16 mouse cellular contexts compared by ENCODE assay signal in genomic region chr16:74683371-74683770, GRCm38 (mm10).
DNase-seq lines count a peak whose midpoint lies in the region; ATAC-seq and TF ChIP-seq lines count a peak whose summit lies in the region.
"Had no signal": no experiment of that assay in that cellular context is flagged by ENCODE, and none has a peak within 500 bp of the region (broad histone marks: within the 10 kb centered on the region; RNA-seq: fewer than 3 reads in every experiment).

No protein-coding gene starts in this region.

- no peak for ATAC-seq in stomach, postnatal 0 days (ENCODE audit: low FRiP score, low TSS enrichment)
- ATAC-seq: liver, embryonic 12.5 days had no signal

- TF ChIP-seq CTCF in stomach, postnatal 0 days (IDR thresholded peaks at IDR 0.05; ENCODE audit: low read depth), result peak; percentile 74

- TF ChIP-seq EP300 in stomach, postnatal 0 days (optimal IDR thresholded peaks at IDR 0.05), result no peak

- H3K9me3 ChIP-seq in stomach, postnatal 0 days (ENCODE audit: control insufficient read depth, low read length), result no peaks in the 10 kb centered on the region
- H3K9me3 ChIP-seq: embryonic facial prominence, embryonic 13.5 days; G1E; heart, embryonic 13.5 days; hindbrain, embryonic 15.5 days; liver, embryonic 12.5 days; neural tube, embryonic 12.5 days had no signal

- DNase-seq in embryo, embryonic 10.5 days (ENCODE audit: low spot score), result peak; percentile 26
- DNase-seq in embryo, embryonic 9.5 days (ENCODE audit: extremely low spot score), result no peak
- peak; percentile 2 for DNase-seq in kidney, postnatal 14 days
- DNase-seq in kidney, postnatal 36 days, result no peak
- peak; percentile 4 for DNase-seq in lung, postnatal 36 days
- DNase-seq in lung, postnatal 4 days, result no peak
- DNase-seq in stomach, postnatal 0 days (ENCODE audit: low spot score), result no peak
- no peak for DNase-seq in gastrocnemius, postnatal 25 days
- DNase-seq: gastrocnemius, postnatal 10 days; thymus, postnatal 4 days had no signal

- no peaks in the 10 kb centered on the region for H3K4me1 ChIP-seq in stomach, postnatal 0 days (replicated peaks; ENCODE audit: control insufficient read depth, insufficient read depth)
- H3K4me1 ChIP-seq: embryonic facial prominence, embryonic 13.5 days; heart, embryonic 13.5 days; hindbrain, embryonic 15.5 days; liver, embryonic 12.5 days; neural tube, embryonic 12.5 days had no signal

- H3K27me3 ChIP-seq in stomach, postnatal 0 days (ENCODE audit: control insufficient read depth, insufficient read depth, low read length), result no peaks in the 10 kb centered on the region
- H3K27me3 ChIP-seq: embryonic facial prominence, embryonic 13.5 days; heart, embryonic 13.5 days; hindbrain, embryonic 15.5 days; liver, embryonic 12.5 days; neural tube, embryonic 12.5 days had no signal

- 29% methylated on average over 3 of the region's 3 CpGs for WGBS in stomach, postnatal 0 days

- H3K27ac ChIP-seq in stomach, postnatal 0 days (replicated peaks), result no peak overlapping the region
- H3K27ac ChIP-seq: embryonic facial prominence, embryonic 13.5 days; heart, embryonic 13.5 days; hindbrain, embryonic 15.5 days; liver, embryonic 12.5 days; neural tube, embryonic 12.5 days had no signal

- no peak overlapping the region for H3K4me3 ChIP-seq in stomach, postnatal 0 days (ENCODE audit: low read depth, low read length)
- H3K4me3 ChIP-seq: embryonic facial prominence, embryonic 13.5 days; heart, embryonic 13.5 days; hindbrain, embryonic 15.5 days; liver, embryonic 12.5 days; neural tube, embryonic 12.5 days had no signal

- no peak overlapping the region for H3K9ac ChIP-seq in stomach, postnatal 0 days (ENCODE audit: low read length)
- H3K9ac ChIP-seq: embryonic facial prominence, embryonic 13.5 days; heart, embryonic 13.5 days; hindbrain, embryonic 15.5 days; liver, embryonic 12.5 days; neural tube, embryonic 12.5 days had no signal

- no peaks in the 10 kb centered on the region for H3K36me3 ChIP-seq in stomach, postnatal 0 days (ENCODE audit: control insufficient read depth, insufficient read depth, low read length)
- H3K36me3 ChIP-seq: embryonic facial prominence, embryonic 13.5 days; G1E; heart, embryonic 13.5 days; hindbrain, embryonic 15.5 days; liver, embryonic 12.5 days; neural tube, embryonic 12.5 days had no signal

- no peak overlapping the region for H3K4me2 ChIP-seq in stomach, postnatal 0 days (replicated peaks; ENCODE audit: low read depth)
- H3K4me2 ChIP-seq: embryonic facial prominence, embryonic 13.5 days; heart, embryonic 13.5 days; hindbrain, embryonic 15.5 days; liver, embryonic 12.5 days; neural tube, embryonic 12.5 days had no signal

Comparison
In these comparisons a context has a peak if more than half of its experiments do, and no peak if none do; other contexts are left out.
1. DNase-seq: peak in embryo, embryonic 10.5 days (single experiment), kidney, postnatal 14 days (single experiment) and lung, postnatal 36 days (single experiment); none in embryo, embryonic 9.5 days (single experiment), kidney, postnatal 36 days (0 of 2), lung, postnatal 4 days (0 of 2), stomach, postnatal 0 days (single experiment) and gastrocnemius, postnatal 25 days (single experiment).